Mouse (Mus musculus) heart, embryonic 15.5 days (tissue): Measurements from ENCODE around the gene Olfr620. TPM values are rescaled to one million over a fixed set of nuclear protein-coding genes. Genes with fewer than 3 reads are reported as not detected.

Source experiments
- microRNA-seq: library from miRNA; unstranded; fragments of <30 nt; microRNA quantifications from one replicate; pipeline ENCODE4, GENCODE M21; 2016
- polyA plus RNA-seq: library from polyadenylated mRNA; unstranded; fragments of >200 nt; fragmentation: Nextera tagmentation; extraction: Ambion mirVana; gene quantifications from 2 replicates; pipeline ENCODE4 v1.2.1, GENCODE M21; 2015

Gene Olfr620
- polyA plus RNA-seq, 1 experiment from 2014 or later = not detected

Small RNA genes within 50 kb of the gene (microRNA-seq; reads per million reads assigned to microRNA genes)
- not detected for gene Gm26506

Other genes with a start within 250 kb of the Olfr620 start
- gene Olfr601, start 249.9 kb downstream of the Olfr620 start, polyA plus RNA-seq = not detected in 2 replicates
- not detected in 2 replicates for gene Olfr603, start 226.4 kb downstream of the Olfr620 start, polyA plus RNA-seq
- gene Usp17lc, start 197.5 kb downstream of the Olfr620 start, polyA plus RNA-seq = not detected in 2 replicates
- not detected in 2 replicates for gene Olfr605, start 167.1 kb downstream of the Olfr620 start, polyA plus RNA-seq
- not detected in 2 replicates for gene Olfr606, start 163.5 kb downstream of the Olfr620 start, polyA plus RNA-seq
- 0.31 and 0.47 TPM in 2 replicates for gene Olfr607, start 148.4 kb downstream of the Olfr620 start, polyA plus RNA-seq
- gene Olfr608, start 142.7 kb downstream of the Olfr620 start, polyA plus RNA-seq = 0.52 and 0.59 TPM in 2 replicates
- 0.04 and 0.19 TPM in 2 replicates for gene Olfr609, start 114.5 kb downstream of the Olfr620 start, polyA plus RNA-seq
- gene Olfr610, start 100.4 kb downstream of the Olfr620 start, polyA plus RNA-seq = not detected in 2 replicates
- not detected in 2 replicates for gene Olfr611, start 91.7 kb downstream of the Olfr620 start, polyA plus RNA-seq
- gene Olfr612, start 69.8 kb downstream of the Olfr620 start, polyA plus RNA-seq = not detected in 2 replicates
- not detected in 2 replicates for gene Olfr613, start 64.5 kb downstream of the Olfr620 start, polyA plus RNA-seq
- not detected in 2 replicates for gene Olfr615, start 56.5 kb downstream of the Olfr620 start, polyA plus RNA-seq
- gene Olfr616, start 43.4 kb downstream of the Olfr620 start, polyA plus RNA-seq = not detected in 2 replicates
- not detected in 2 replicates for gene Olfr617, start 39.5 kb downstream of the Olfr620 start, polyA plus RNA-seq
- gene Olfr618, start 22.4 kb downstream of the Olfr620 start, polyA plus RNA-seq = not detected in 2 replicates
- gene Olfr619, start 12.0 kb downstream of the Olfr620 start, polyA plus RNA-seq = not detected in 2 replicates
- not detected in 2 replicates for gene Olfr622, start 30.2 kb upstream of the Olfr620 start, polyA plus RNA-seq
- gene Olfr623, start 51.2 kb upstream of the Olfr620 start, polyA plus RNA-seq = not detected in 2 replicates
- 0.03 TPM in 2 replicates for gene Olfr624, start 58.7 kb upstream of the Olfr620 start, polyA plus RNA-seq
- not detected in 2 replicates for gene Olfr625-ps1, start 70.2 kb upstream of the Olfr620 start, polyA plus RNA-seq
- not detected in 2 replicates for gene Olfr243, start 102.1 kb upstream of the Olfr620 start, polyA plus RNA-seq
- gene Olfr628, start 117.8 kb upstream of the Olfr620 start, polyA plus RNA-seq = not detected in 2 replicates
- gene Olfr629, start 132.4 kb upstream of the Olfr620 start, polyA plus RNA-seq = not detected in 2 replicates
- gene Olfr630, start 144.8 kb upstream of the Olfr620 start, polyA plus RNA-seq = not detected in 2 replicates
- gene Olfr69, start 159.1 kb upstream of the Olfr620 start, polyA plus RNA-seq = not detected in 2 replicates
- not detected in 2 replicates for gene Olfr68, start 167.2 kb upstream of the Olfr620 start, polyA plus RNA-seq
- not detected in 2 replicates for gene Olfr67, start 179.3 kb upstream of the Olfr620 start, polyA plus RNA-seq
- gene Hbb-bt, start 201.5 kb upstream of the Olfr620 start, polyA plus RNA-seq = 13,914 and 14,622 TPM in 2 replicates
- 40,231 and 44,289 TPM in 2 replicates for gene Hbb-bs, start 215.6 kb upstream of the Olfr620 start, polyA plus RNA-seq
- gene Hbb-bh2, start 228.0 kb upstream of the Olfr620 start, polyA plus RNA-seq = not detected in 2 replicates
- 7.6 and 12.8 TPM in 2 replicates for gene Hbb-bh1, start 230.6 kb upstream of the Olfr620 start, polyA plus RNA-seq
- 765 and 1,617 TPM in 2 replicates for gene Hbb-y, start 240.7 kb upstream of the Olfr620 start, polyA plus RNA-seq